Mouse (Mus musculus) forebrain, embryonic 14.5 days (tissue): ENCODE measurements around the gene Sgms1. TPM values are rescaled to one million over a fixed set of nuclear protein-coding genes. Genes with fewer than 3 reads are reported as not detected.

ENCODE experiments used
- ATAC-seq: fragments of 200-750 bp; cut with Nextera tagmentation; 2 replicates; pipeline ENCODE4 v1.8.0; 2017; ENCODE audit warnings: mild to moderate bottlenecking, moderate library complexity
- DNase-seq: peaks from one replicate; pipeline ENCODE4 v3.0.0-alpha.2; 2015; ENCODE audit warnings: low spot score
- H3K27ac ChIP-seq: fragments of 300-500 bp; sonication (generic); 2 replicates; pipeline ENCODE4 v1.5.1; 2014; ENCODE audit warnings: low read depth, mild to moderate bottlenecking, control low read depth, low read length, moderate library complexity
- H3K27me3 ChIP-seq: fragments of 300-500 bp; sonication (generic); replicated peaks from 2 replicates; pipeline ENCODE4 v1.6.1; 2014; ENCODE audit warnings: low read length, control low read depth, mixed read lengths; ENCODE audit not compliant: control insufficient read depth, insufficient read depth
- H3K36me3 ChIP-seq: fragments of 300-500 bp; sonication (generic); 2 replicates; pipeline ENCODE4 v1.6.1; 2014; ENCODE audit warnings: low read length, control low read depth; ENCODE audit not compliant: control insufficient read depth, insufficient read depth
- H3K4me1 ChIP-seq: fragments of 300-500 bp; sonication (generic); 2 replicates; pipeline ENCODE4 v1.6.1; 2014; ENCODE audit warnings: antibody characterized with exemption, low read length, control low read depth; ENCODE audit not compliant: control insufficient read depth, insufficient read depth
- H3K4me2 ChIP-seq: fragments of 300-500 bp; sonication (generic); 2 replicates; pipeline ENCODE4 v1.6.1; 2014; ENCODE audit warnings: mild to moderate bottlenecking, control low read depth, low read length
- H3K4me3 ChIP-seq: fragments of 300-500 bp; sonication (generic); 2 replicates; pipeline ENCODE4 v1.5.1; 2014; ENCODE audit warnings: low read depth, low read length, control low read depth
- H3K9ac ChIP-seq: fragments of 300-500 bp; sonication (generic); 2 replicates; pipeline ENCODE4 v1.6.1; 2014; ENCODE audit warnings: mild to moderate bottlenecking, low read length, control low read depth, moderate library complexity
- H3K9me3 ChIP-seq: fragments of 300-500 bp; sonication (generic); replicated peaks from 2 replicates; pipeline ENCODE4 v1.6.1; 2016; ENCODE audit warnings: low read length, control low read depth, mixed read lengths; ENCODE audit not compliant: control insufficient read depth
- WGBS: fragments of 180-500 bp; shearing (Covaris S2); extraction: QIAGEN DNeasy Blood & Tissue Kit; methylation state at CpG from one replicate; pipeline ENCODE4 v1.1.7; 2014; 5-methylcytosine and 5-hydroxymethylcytosine counted together
- polyA plus RNA-seq: library from polyadenylated mRNA; unstranded; fragments of >200 nt; fragmentation: Nextera tagmentation; extraction: Ambion mirVana; gene quantifications from 2 replicates; pipeline ENCODE4 v1.2.1, GENCODE M21; 2014

Gene Sgms1
- polyA plus RNA-seq, 1 experiment from 2014 or later = 5.9 TPM

- Histone ChIP-seq H3K9ac (no peak overlapping the region), H3K4me2 (no peak overlapping the region), H3K4me3 (no peak overlapping the region), H3K27me3 (no peaks in the 10 kb centered on the region), H3K4me1 (no peaks in the 10 kb centered on the region), H3K27ac (no peak overlapping the region), H3K36me3 (no peaks in the 10 kb centered on the region), H3K9me3 (no peaks in the 10 kb centered on the region)
- WGBS = 80% methylated on average over 4 of the region's 4 CpGs
- ATAC-seq (no peak), DNase-seq (no peak)
These were observed 62.9 kb downstream of the Sgms1 start for GRCm38 (mm10) chr19:32326621-32327021.

- no peak overlapping the region for H3K27ac ChIP-seq
- H3K4me2 ChIP-seq = no peak overlapping the region
- H3K4me1 ChIP-seq = no peaks in the 10 kb centered on the region
- no peaks in the 10 kb centered on the region for H3K36me3 ChIP-seq
- ATAC-seq (no peak), DNase-seq (no peak)
- 89% methylated on average over 3 of the region's 3 CpGs for WGBS
- H3K9ac ChIP-seq = no peak overlapping the region
- no peak overlapping the region for H3K4me3 ChIP-seq
- no peaks in the 10 kb centered on the region for H3K9me3 ChIP-seq
- no peaks in the 10 kb centered on the region for H3K27me3 ChIP-seq
These were observed 63.4 kb downstream of the Sgms1 start for GRCm38 (mm10) chr19:32326156-32326555.

DNA sequence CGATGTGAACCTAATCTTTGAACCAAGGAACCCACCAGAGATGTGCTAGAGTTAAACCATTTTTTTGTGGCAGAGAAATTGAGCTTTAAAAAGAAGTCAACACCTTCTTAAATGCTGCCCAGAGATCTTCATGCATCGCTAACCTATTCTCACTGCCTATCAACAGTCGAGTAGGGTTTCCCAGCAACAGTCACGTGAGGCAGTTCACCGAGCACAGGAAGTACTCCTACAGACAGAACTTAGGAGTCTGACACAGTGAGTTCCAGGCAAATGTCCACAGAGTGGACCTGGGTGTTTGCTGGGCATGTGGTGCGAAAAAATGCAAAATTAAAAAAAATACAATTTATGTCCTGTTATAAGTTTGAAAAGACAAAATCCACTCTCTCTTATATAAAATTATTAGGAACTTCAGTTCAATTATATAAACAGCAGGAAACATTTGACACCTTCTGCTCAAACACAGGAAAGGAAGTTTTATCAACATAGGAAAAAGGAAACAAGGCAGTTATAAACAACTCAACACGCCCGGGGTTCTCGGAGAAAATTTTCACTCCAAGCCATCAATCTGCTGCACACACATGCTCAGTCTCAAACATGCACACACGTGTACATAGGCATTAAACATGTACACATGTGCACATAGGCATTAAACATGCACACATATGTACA is 64.3 kb downstream of the Sgms1 start:
- Histone ChIP-seq H3K9me3 (no peaks in the 10 kb centered on the region), H3K4me1 (no peaks in the 10 kb centered on the region), H3K9ac (no peak overlapping the region), H3K27ac (no peak overlapping the region), H3K4me2 (no peak overlapping the region), H3K4me3 (no peak overlapping the region), H3K36me3 (no peaks in the 10 kb centered on the region), H3K27me3 (no peaks in the 10 kb centered on the region)
- 81% methylated on average over 10 of the region's 10 CpGs for WGBS
- ATAC-seq = no peak
- no peak for DNase-seq

DNA sequence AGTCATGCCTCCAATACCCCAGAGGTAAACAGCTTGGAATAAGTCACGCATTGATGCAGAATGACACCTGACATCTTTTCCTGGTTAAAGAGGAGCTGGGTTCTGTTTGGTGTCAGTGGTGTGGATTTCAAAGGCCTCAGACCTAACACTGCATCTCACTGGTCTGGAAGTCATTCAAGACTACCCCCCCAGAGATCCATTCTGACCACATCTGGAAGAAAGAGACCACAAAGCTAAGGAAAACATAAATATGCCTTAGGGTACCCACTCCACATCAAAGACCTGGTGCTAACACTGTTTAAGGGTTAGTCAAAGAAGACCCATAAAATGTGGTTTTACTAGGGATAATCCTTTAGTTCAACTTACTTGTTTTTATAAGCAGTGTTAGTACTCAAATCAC is 65.0 kb downstream of the Sgms1 start:
- no peak overlapping the region for H3K4me3 ChIP-seq
- H3K4me2 ChIP-seq = no peak overlapping the region
- H3K4me1 ChIP-seq = 0 out of 2 replicates have a peak, but pooled peaks cover under 1% of the 10 kb centered on the region
- H3K27me3 ChIP-seq = no peaks in the 10 kb centered on the region
- 94% methylated on average over 1 of the region's 1 CpGs for WGBS
- no peaks in the 10 kb centered on the region for H3K9me3 ChIP-seq
- DNase-seq (no peak), ATAC-seq (no peak)
- no peak overlapping the region for H3K27ac ChIP-seq
- H3K36me3 ChIP-seq = no peaks in the 10 kb centered on the region
- no peak overlapping the region for H3K9ac ChIP-seq

GRCm38 (mm10) chr19:32323070-32323469 is 66.4 kb downstream of the Sgms1 start:
- Histone ChIP-seq H3K9ac (no peak overlapping the region), H3K4me3 (no peak overlapping the region), H3K4me2 (no peak overlapping the region), H3K4me1 (0 out of 2 replicates have a peak, but pooled peaks cover 5% of the 10 kb centered on the region), H3K9me3 (no peaks in the 10 kb centered on the region), H3K27ac (no peak overlapping the region), H3K27me3 (no peaks in the 10 kb centered on the region), H3K36me3 (no peaks in the 10 kb centered on the region)
- ATAC-seq = no peak
- 74% methylated on average over 11 of the region's 11 CpGs for WGBS
- DNase-seq = no peak

- ATAC-seq (peak; percentile 83), DNase-seq (peak; percentile 79)
- Histone ChIP-seq H3K9ac (no peak overlapping the region), H3K4me1 (0 out of 2 replicates have a peak, but pooled peaks cover 5% of the 10 kb centered on the region), H3K4me3 (no peak overlapping the region), H3K27me3 (no peaks in the 10 kb centered on the region), H3K4me2 (no peak overlapping the region), H3K36me3 (no peaks in the 10 kb centered on the region), H3K27ac (no peak overlapping the region), H3K9me3 (no peaks in the 10 kb centered on the region)
- 14% methylated on average over 3 of the region's 3 CpGs for WGBS
These were observed 67.0 kb downstream of the Sgms1 start for GRCm38 (mm10) chr19:32322429-32323035.

DNA sequence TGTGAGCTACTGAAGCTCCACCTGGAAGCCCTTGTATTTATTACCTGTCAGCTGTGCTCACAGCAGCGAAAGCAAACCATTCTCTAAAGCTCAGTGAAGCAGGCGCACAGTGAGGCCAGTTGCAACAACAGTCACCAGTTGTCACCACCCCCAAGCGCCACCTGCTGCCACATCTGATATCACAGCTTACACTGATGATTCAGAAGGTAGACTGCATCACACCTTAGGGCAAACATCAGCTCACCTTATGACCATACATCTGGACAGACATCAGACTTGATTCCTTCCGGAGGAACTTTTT is 69.2 kb downstream of the Sgms1 start:
- H3K9me3 ChIP-seq = no peaks in the 10 kb centered on the region
- no peak overlapping the region for H3K4me2 ChIP-seq
- no peak for DNase-seq
- no peak overlapping the region for H3K9ac ChIP-seq
- no peak for ATAC-seq
- H3K36me3 ChIP-seq = no peaks in the 10 kb centered on the region
- no peaks in the 10 kb centered on the region for H3K27me3 ChIP-seq
- 48% methylated on average over 4 of the region's 4 CpGs for WGBS
- no peak overlapping the region for H3K27ac ChIP-seq
- H3K4me1 ChIP-seq = 0 out of 2 replicates have a peak, but pooled peaks cover 5% of the 10 kb centered on the region
- H3K4me3 ChIP-seq = no peak overlapping the region

DNA sequence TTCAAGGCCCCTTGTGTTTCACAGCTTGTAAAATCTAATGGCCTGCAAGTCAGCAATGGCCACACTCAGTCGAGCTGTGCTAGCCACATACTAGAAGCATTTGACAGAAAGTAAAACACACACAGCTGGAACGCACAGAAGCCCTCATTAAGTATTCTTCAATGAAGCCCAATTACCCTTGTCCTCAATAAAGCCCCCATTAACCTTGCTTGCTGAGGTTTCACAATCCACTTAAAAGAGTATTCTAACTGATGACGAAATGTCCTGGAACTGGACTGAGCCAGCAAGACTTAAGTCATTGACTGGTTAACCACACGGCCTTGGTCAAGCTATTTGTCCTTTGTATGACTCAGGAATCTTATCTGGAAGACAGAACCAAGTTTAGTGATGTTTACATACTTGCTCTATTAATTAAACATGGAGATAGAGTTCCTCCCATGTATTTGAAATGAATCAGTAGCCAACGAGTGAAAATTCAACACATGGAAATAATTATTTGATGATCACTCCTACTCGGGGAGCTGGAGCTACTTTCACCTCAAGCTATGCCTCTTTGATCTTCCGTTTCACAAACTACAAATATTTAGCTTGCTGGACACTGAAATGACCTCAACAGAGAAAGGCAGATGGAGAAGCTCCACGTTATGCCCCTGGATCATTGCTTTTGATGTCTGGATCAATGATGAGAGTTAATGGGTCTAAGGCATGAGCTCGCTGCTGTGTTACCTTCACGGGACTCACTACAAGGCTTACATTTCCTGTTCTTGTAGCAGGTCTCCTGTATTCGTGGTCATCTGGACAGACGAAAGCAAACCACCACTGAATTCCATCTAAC is 69.8 kb downstream of the Sgms1 start:
- Histone ChIP-seq H3K4me3 (no peak overlapping the region), H3K27me3 (no peaks in the 10 kb centered on the region), H3K27ac (no peak overlapping the region), H3K4me1 (0 out of 2 replicates have a peak, but pooled peaks cover 5% of the 10 kb centered on the region), H3K36me3 (no peaks in the 10 kb centered on the region), H3K9me3 (no peaks in the 10 kb centered on the region), H3K9ac (no peak overlapping the region), H3K4me2 (no peak overlapping the region)
- DNase-seq (no peak), ATAC-seq (peak; percentile 46)
- WGBS = 41% methylated on average over 12 of the region's 12 CpGs

DNA sequence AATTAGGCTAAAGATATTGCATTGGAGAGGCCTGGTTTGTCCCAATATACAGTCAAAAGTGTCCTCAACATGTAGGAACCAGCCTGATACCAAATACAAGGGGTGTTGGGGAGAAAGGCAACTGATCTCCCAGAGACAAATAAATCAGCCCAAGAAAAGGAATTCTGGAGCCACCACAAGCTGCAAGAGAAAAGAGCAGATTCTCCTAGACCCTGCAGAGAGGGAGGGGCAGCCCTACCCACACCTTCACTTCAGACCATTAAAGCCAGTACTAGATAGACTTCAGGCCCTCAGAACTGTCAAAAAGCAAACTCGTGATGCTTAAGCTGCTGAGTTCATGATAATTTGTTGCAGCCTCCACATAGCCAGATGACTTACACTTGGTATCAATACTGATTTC is 70.5 kb downstream of the Sgms1 start:
- 11% methylated on average over 1 of the region's 1 CpGs for WGBS
- no peaks in the 10 kb centered on the region for H3K27me3 ChIP-seq
- H3K4me2 ChIP-seq = no peak overlapping the region

More for the DNA sequence above, 70.5 kb downstream of the Sgms1 start:
- H3K4me3 ChIP-seq = no peak overlapping the region
- H3K27ac ChIP-seq = no peak overlapping the region
- 0 out of 2 replicates have a peak, but pooled peaks cover 5% of the 10 kb centered on the region for H3K4me1 ChIP-seq
- no peaks in the 10 kb centered on the region for H3K9me3 ChIP-seq
- H3K36me3 ChIP-seq = no peaks in the 10 kb centered on the region
- H3K9ac ChIP-seq = no peak overlapping the region
- ATAC-seq = no peak
- DNase-seq = no peak
